Mouse (Mus musculus): Measurements from ENCODE around the gene Rnf214. TPM values are rescaled to one million over a fixed set of nuclear protein-coding genes. Genes with fewer than 3 reads are reported as not detected.

Rnf214 gene
- total RNA-seq, 1 experiment from 2014 or later, result 40.1 TPM

- ATAC-seq (replicated peaks; ENCODE audit: low read depth, poor library complexity, severe bottlenecking), result no peak
These were observed 31.4 kb upstream of the Rnf214 start for GRCm38 (mm10) chr9:45938088-45938487.

DNA sequence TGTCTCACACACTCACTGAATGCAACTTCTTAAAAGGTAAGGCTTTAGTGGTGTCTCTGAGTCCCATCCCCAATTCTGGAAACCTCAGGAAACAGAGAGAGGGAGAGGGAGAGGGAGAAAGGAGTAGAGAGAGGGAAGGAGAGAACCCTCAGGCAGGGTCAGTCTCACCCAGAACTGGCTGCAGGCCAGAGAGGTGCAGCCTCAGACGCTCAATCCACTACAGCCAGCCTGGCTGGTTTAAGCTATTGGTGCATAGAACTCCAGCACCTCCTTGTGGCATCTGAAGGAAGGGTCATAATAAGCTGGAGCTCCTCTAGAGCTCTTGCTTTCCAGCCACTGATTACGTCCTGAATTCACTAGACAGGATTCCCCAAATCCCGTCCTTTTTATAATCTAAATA, 30.2 kb upstream of the Rnf214 start:
- ATAC-seq (replicated peaks; ENCODE audit: low read depth, poor library complexity, severe bottlenecking), result peak; percentile 88

DNA sequence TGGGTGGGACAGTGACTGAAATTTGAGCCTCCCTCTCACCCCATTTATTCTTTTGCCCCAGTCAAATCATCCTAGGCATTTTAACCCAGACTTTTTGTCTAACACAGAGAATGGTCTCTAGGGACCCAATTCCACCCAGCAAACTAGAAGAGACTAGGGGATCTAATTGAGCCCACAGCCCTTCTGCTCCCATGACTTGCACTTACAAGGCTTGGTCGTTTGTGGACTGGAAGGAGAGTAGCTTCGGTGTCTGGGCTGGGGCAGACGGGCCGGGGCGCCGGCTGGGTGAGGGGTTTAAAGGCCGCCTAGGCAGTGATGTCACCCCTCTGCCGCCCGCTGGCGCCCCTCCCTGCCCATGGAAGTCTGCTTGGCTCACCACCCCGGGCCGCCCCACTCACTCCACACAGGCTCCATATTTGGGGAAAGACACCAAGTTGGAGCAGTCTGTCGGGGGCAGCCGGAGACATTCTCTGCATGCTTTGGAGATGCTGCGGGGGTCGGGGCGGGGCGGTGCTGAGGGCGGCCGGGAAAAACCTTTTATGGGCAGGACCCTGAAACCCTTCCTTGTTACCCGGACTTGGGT, 29.0 kb upstream of the Rnf214 start, which contains the start of gene Tagln:
Gene Tagln (minus strand): TSS at position 431 of the 583 bp plus-strand sequence.
- no peak for ATAC-seq (replicated peaks; ENCODE audit: low read depth, poor library complexity, severe bottlenecking)

DNA sequence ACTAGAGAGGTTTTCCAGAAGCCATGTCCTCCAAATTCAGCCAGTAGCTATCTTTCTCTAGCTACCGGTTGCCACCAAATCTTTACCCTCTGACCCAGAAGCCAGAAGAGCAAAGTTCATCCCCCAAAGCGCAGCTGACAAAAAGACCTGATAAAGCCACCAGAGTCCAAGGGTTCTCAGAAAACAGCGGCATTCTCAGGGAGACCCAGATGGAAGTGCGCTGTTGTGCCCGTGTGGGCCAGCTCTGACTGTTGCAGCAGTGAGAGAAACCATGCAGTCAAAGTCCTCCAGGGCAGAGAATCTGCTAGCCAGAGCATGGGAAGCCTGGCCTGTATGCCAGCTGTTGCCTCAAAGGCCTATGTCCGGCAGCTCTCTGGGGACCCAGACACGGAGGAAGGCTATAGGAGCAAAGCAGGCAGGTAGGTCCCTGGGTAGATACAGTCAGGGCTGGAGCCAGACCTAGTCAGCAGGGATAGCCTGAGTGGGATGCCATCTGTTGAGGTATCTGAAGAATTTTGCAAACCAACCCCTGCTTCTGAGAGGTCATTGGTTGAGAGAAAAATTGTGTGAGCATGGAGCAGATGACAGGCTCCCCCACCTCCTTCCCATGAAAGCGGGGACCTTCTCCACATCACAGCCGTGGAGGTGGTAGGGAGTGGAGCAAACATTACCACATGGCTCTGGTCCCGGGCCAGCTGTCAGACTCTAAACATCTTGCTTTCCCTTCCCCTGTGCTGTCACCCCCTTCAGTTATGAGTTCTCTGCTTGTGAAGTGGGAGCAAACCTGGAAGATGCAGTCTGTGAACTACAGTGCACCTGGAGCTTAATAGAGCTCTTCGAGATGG, 26.1 kb upstream of the Rnf214 start:
- no peak for ATAC-seq (replicated peaks; ENCODE audit: low read depth, poor library complexity, severe bottlenecking)

DNA sequence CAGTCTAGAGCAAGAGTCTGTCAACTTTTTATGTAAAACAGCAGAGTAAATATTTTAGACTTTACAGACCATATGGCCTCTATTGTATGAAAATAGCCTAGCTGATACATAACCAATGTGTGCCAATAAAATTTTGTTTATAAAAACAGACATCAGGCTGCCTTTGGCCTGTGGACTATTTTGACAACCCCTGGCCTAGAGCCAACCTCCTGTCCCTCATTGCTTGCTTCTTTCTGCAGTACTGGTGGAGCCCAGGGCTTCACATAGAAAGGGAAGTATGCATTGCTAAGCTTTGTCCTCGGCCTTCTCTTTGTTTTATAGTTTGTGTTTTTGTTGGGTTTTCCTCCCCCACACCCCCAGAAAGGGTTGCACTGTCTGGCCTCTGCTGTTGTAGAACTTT, 25.2 kb upstream of the Rnf214 start:
- no peak for ATAC-seq (replicated peaks; ENCODE audit: low read depth, poor library complexity, severe bottlenecking)

DNA sequence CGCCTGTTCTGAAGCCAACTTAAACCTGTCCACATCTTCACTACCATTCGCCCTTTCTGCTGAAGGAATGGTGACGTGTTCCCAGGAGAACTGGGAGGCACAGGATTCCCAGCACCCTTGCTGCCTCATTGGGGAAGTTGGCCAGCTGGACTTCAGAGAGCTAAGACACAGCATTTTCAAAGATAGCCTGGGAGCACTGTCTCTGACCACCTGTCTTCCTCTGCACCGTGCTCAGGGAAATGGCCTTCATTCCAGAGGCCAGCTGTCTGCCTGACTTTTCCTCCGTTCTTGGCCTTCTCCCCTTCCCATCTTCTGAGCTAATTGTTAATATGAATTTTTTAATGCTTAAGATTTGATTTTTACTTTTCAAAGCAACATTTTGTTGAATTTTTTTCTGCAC, 22.6 kb upstream of the Rnf214 start:
- ATAC-seq (replicated peaks; ENCODE audit: low read depth, poor library complexity, severe bottlenecking), result no peak

GRCm38 (mm10) chr9:45919895-45920294, 13.2 kb upstream of the Rnf214 start:
- ATAC-seq (replicated peaks; ENCODE audit: low read depth, poor library complexity, severe bottlenecking), result no peak

GRCm38 (mm10) chr9:45917041-45917934, 10.6 kb upstream of the Rnf214 start:
- no peak for ATAC-seq (replicated peaks; ENCODE audit: low read depth, poor library complexity, severe bottlenecking)

DNA sequence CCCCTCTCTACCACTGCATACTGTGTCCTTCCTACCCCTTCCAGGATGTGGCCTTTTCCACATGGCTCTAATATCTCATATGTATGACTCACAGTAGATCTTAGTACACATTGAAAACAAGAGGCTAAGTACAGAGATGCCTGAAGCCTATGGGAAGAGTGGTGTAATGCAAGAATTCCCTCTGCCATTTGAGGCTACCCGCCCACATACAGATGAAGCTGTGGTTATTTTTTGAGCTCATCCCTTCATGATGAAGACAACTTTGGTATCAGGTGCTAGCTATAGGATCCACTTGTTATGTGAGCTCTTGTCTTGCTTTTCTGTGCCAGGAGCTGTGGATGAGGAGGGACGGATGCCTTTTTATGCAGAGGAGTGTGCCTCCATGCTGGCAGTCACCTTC, 8.9 kb upstream of the Rnf214 start:
- ATAC-seq (replicated peaks; ENCODE audit: low read depth, poor library complexity, severe bottlenecking), result no peak

- peak; percentile 62 for ATAC-seq (replicated peaks; ENCODE audit: low read depth, poor library complexity, severe bottlenecking)
These were observed 5.0 kb upstream of the Rnf214 start for GRCm38 (mm10) chr9:45911673-45912072.

GRCm38 (mm10) chr9:45910995-45911394, 4.3 kb upstream of the Rnf214 start:
- ATAC-seq (replicated peaks; ENCODE audit: low read depth, poor library complexity, severe bottlenecking), result no peak

- 0 out of 2 replicates have a peak, but pooled peaks have one; percentile 19 for ATAC-seq (replicated peaks; ENCODE audit: low read depth, poor library complexity, severe bottlenecking)
These were observed 342 bp upstream of the Rnf214 start for GRCm38 (mm10) chr9:45907078-45907428.

- no peak for ATAC-seq (replicated peaks; ENCODE audit: low read depth, poor library complexity, severe bottlenecking)
These were observed 887 bp downstream of the Rnf214 start for GRCm38 (mm10) chr9:45905811-45906237.

DNA sequence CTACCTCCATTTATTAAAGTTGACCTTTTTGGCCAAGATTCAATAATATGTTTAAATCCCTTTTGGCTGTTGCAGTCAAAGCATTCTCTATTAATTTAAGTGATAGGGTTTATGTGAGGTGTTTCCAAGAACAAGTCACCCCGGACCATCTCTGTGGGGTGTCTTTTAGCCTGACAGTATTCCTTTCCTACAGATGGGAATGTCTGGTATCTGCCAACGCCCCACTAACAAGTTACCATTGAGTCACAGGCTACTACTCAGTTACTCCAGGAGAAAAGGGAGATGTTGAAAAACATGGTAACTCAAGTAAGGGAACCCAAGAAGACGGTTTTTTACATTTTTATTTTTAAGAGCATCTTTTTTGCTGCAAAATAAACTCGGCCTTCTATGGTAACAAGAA, 1.5 kb downstream of the Rnf214 start:
- ATAC-seq (replicated peaks; ENCODE audit: low read depth, poor library complexity, severe bottlenecking), result no peak

GRCm38 (mm10) chr9:45893681-45894080, 13.0 kb downstream of the Rnf214 start:
- no peak for ATAC-seq (replicated peaks; ENCODE audit: low read depth, poor library complexity, severe bottlenecking)

DNA sequence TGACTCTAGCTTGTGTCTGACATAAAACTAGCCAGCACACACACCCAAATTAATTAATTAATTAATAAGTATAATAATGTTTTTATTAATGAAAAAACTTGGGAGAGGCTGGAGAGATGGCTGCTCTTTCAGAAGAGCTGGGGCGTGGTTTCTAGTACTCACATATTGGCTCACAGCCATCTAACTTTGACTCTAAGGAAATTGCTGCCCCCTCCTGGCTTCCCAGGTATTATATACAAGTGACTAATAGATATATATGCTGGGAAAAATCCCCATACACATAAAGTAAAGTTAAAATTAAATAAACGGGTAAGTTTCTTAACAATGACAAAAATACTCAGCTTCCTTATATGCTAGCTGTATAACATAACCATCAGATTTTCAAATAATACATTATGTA, 28.8 kb downstream of the Rnf214 start:
- ATAC-seq (replicated peaks; ENCODE audit: low read depth, poor library complexity, severe bottlenecking), result no peak

DNA sequence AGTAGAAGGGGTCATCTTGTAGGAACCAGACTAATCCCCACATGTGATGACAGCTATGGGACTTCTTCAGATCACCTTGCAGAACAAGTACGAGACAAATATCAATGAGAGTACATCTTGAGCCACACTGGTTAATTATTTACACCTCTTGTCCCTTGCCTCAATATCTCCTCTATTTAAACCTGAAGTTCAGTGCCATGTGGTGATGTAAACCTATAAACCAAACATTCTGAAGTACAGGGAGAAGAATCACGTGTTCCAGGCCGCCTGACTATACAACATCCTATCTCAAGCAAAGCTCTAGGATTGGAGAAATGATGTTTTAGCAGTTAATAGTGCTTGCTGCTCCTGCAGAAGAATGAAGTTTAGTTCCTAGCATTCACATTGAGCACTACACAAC, 36.4 kb downstream of the Rnf214 start:
- no peak for ATAC-seq (replicated peaks; ENCODE audit: low read depth, poor library complexity, severe bottlenecking)

DNA sequence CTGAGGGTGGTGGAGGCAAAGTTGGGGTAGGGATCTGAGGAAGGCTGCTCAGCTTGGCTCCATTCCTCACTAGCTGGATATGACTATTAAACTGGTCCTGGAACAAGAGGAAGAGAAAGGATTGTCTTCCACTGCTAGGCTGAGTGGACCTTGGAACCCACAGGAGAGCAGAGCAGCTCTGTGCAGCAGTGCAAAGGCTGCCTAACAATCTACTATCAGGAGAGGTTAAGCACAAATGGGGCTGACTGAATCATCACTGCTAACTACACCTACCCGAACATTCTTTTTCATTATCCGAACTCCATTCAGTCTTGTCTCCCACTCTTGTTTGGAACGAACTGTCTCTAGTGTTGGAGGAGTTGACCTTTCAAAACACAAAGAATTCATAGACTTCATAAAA, 37.5 kb downstream of the Rnf214 start:
- no peak for ATAC-seq (replicated peaks; ENCODE audit: low read depth, poor library complexity, severe bottlenecking)

GRCm38 (mm10) chr9:45861813-45862212, 44.9 kb downstream of the Rnf214 start:
- ATAC-seq (replicated peaks; ENCODE audit: low read depth, poor library complexity, severe bottlenecking), result no peak

DNA sequence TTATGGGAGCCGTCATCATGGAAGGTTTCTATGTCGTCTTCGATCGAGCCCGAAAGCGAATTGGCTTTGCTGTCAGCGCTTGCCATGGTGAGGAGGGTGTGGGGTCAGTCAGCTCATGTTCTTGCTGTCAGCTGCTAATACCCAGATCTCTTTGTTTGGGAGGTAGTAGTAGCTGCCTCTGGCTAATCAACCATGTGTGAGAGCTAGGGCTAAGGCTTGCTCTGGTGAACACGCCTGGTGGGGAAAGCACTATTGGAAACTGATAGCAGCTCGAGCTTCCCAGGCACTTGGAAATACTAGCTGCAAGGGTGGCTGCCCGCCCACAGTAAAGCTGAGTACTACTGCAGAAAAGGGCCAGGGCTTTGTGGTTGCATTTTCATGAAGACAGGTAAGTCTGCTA, 47.3 kb downstream of the Rnf214 start:
- no peak for ATAC-seq (replicated peaks; ENCODE audit: low read depth, poor library complexity, severe bottlenecking)

DNA sequence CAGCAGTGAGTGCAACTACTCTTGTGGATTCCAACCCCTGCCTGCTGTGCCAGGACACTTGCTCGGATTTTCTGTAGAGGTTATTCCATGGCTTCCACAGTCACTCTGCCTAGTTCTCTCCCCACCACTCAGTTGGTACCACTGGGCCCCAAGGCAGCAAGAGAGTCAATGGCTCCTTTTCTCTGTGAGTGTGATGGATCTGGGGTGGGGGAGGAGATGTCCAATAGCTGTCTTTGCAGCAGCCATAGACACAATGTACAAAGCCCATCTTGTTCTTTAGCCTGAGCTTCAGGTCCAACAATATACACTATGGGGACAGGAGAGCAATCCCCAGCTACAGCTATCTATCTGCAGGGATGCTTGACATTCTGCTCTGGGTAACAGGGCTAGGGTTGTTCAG, 52.6 kb downstream of the Rnf214 start:
- ATAC-seq (replicated peaks; ENCODE audit: low read depth, poor library complexity, severe bottlenecking), result no peak
